Mouse (Mus musculus): ENCODE measurements around the gene Acot6. TPM values are rescaled to one million over a fixed set of nuclear protein-coding genes. Genes with fewer than 3 reads are reported as not detected.
"Not testable (repeated sequence)": the region's sequence is repeated elsewhere in the genome, so short reads cannot be mapped to it uniquely, and the experiment has no call there.

Acot6 gene
- 1 to 10 TPM; 2.4 to 2.6 TPM for total RNA-seq (2021)
- long read RNA-seq, experiment 1, partial matches to known transcripts: 0 of 2 reads
- long read RNA-seq, experiment 1, other reads (novel, unspliced or antisense): 1 of 2 reads
- long read RNA-seq, experiment 2, partial matches to known transcripts: 0 of 4 reads
- long read RNA-seq, experiment 2, other reads (novel, unspliced or antisense): 1 of 4 reads

- intact Hi-C loops (cut with DNase I; ENCODE audit: low total_unique reads): not testable (repeated sequence)
- peak; percentile 41 for DNase-seq
Observed at GRCm38 (mm10) chr12:84100604-84101492, at the start of gene Acot6. Gene Acot6, plus strand, starts transcription at chr12:84100654.

DNA sequence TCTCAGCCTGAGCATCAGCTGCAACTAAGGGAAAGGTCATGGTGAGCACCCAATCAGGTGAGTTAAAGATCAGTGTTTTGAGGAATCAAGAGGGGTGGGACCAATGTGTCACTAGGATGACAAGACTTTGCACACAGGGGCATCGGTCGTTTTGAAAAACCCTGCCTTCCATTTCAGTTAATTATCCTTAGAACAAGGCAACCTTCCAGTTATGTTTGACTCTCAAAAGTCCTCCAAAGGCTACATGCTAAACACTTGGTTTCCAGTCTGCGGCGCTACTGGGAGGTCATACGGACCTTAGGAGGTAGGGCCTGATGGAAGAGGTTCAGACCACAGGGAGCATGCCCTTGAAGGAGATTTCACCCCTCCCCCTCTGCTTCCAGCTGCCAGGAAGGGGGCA, 49.7 kb upstream of the Acot6 start:
- intact Hi-C loops (cut with DNase I; ENCODE audit: low total_unique reads): not testable (repeated sequence)

GRCm38 (mm10) chr12:84051937-84052474, 48.4 kb upstream of the Acot6 start, which contains the start of gene Acot3:
Gene Acot3, plus strand, starts transcription at chr12:84052144.
- intact Hi-C loops (cut with DNase I; ENCODE audit: low total_unique reads): no loop called here

More for the DNA sequence above, 49.7 kb upstream of the Acot6 start:
- not testable (repeated sequence) for DNase-seq

DNA sequence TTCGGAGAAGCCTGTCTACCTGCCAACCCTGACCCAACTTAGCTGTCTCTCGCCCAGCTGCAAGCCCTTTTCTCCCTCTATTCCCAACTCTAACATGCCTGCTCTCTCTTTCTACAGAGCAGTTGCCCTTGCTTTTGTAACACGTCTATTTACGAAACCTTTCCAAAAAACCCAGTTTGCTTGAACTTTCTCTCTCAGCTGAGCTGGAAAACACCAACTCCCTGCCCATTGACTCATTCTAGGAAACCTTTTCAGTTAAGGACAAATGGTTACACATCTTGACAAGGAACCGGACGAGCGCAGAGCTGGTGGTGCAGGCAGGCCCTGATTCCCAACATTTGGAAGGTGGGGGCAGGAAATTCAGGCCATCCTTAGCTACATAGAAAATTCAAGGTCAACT, 47.8 kb upstream of the Acot6 start:
- intact Hi-C loops (cut with DNase I; ENCODE audit: low total_unique reads): no loop called here
- no peak for DNase-seq

More at GRCm38 (mm10) chr12:84051937-84052474, 48.4 kb upstream of the Acot6 start, which contains the start of gene Acot3:
- no peak for DNase-seq

GRCm38 (mm10) chr12:84053173-84053572, 47.3 kb upstream of the Acot6 start:
- DNase-seq: no peak
- intact Hi-C loops (cut with DNase I; ENCODE audit: low total_unique reads): no loop called here

- intact Hi-C loops (cut with DNase I; ENCODE audit: low total_unique reads): no loop called here
- DNase-seq: no peak
Observed at GRCm38 (mm10) chr12:84053679-84054391, 46.6 kb upstream of the Acot6 start.

- DNase-seq: no peak
- intact Hi-C loops (cut with DNase I; ENCODE audit: low total_unique reads): loop anchor here (5.0 kb wide), 1 partner anchor 89 kb away; no protein-coding TSS in a partner anchor
Observed at GRCm38 (mm10) chr12:84060946-84061345, 39.5 kb upstream of the Acot6 start.

GRCm38 (mm10) chr12:84062336-84062735, 38.1 kb upstream of the Acot6 start:
- no peak for DNase-seq
- intact Hi-C loops (cut with DNase I; ENCODE audit: low total_unique reads): loop anchor here (5.0 kb wide), 1 partner anchor 90 kb away; no protein-coding TSS in a partner anchor

DNA sequence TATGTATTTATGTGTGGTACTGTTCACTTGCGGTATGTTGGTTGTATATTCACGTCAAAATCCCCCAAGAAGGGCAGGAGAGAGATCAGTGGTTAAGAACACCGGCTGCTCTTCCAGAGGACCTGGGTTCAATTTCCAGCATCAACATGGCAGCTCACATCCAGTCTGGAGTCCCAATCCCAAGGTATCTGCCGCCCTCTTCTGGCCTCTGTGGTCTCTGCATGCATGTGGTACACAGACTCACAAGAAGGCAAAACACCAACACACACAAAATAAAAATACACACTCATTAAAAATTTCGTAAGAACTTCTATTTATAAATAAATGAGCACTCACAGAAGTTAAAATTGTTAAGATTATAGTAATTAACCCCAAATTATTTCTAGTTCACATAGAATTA, 37.2 kb upstream of the Acot6 start:
- no peak for DNase-seq
- intact Hi-C loops (cut with DNase I; ENCODE audit: low total_unique reads): loop anchor here (5.0 kb wide), 1 partner anchor 91 kb away; no protein-coding TSS in a partner anchor

DNA sequence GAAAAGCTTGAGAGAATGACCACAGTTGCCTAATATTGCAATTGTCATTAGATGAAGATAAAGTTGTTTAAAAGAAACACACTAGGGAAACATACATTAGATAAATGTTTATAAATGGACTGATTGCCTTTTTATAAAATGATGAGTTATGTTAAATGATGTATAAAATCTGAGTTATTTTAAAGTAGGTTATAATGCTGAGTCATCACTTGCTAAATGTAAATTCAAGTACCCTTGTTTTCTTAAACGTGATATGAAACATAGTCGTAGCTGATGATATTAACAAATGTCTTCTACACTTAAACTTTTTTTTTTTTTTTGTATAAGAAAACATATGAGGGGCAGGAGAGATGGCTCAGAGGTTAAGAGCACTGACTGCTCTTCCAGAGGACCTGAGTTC, 36.6 kb upstream of the Acot6 start:
- intact Hi-C loops (cut with DNase I; ENCODE audit: low total_unique reads): loop anchor here (5.0 kb wide), 1 partner anchor 92 kb away; no protein-coding TSS in a partner anchor
- no peak for DNase-seq

- intact Hi-C loops (cut with DNase I; ENCODE audit: low total_unique reads): loop anchor here (5.0 kb wide), 1 partner anchor 92 kb away; no protein-coding TSS in a partner anchor
- DNase-seq: no peak
Observed at GRCm38 (mm10) chr12:84064621-84065020, 35.8 kb upstream of the Acot6 start.

DNA sequence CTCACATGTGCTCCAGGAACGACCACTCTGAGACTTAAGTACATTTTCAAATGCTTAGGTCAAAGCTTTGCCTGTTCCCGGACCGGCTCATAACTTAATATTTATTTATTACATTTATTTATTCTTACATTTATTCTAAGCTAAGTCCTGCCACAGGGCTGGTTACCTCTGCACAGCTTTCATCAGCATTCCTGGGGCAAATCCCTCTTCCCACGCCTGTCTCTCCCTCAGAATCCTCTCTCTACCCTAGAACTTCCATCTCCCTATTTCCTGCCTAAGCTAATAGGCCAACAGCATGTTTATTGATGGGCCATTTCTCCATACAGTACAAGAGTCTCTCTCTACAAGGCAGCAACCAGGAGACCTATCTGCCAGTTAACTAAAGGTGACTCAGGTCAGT, 32.7 kb upstream of the Acot6 start:
- intact Hi-C loops (cut with DNase I; ENCODE audit: low total_unique reads): no loop called here
- DNase-seq: no peak

DNA sequence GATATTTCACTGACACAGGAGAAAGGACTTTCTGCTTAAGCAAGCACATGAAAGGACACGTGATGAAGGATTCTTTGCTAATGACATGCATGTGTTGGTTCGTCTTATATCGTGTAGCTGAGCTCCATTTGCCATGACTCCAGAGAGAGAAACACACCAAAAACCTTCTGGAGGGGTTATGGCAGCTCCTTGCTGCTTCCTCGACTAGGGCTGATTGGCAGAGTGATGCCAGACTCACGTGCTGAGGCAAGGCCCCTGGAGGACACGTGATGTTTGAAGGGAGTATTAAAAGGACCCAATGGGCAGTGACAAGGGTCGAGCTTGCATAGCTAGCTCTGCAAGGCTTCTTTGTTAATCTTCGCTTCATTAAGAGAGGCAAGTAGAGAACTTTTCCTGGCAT, 32.2 kb upstream of the Acot6 start:
- intact Hi-C loops (cut with DNase I; ENCODE audit: low total_unique reads): no loop called here
- no peak for DNase-seq

DNA sequence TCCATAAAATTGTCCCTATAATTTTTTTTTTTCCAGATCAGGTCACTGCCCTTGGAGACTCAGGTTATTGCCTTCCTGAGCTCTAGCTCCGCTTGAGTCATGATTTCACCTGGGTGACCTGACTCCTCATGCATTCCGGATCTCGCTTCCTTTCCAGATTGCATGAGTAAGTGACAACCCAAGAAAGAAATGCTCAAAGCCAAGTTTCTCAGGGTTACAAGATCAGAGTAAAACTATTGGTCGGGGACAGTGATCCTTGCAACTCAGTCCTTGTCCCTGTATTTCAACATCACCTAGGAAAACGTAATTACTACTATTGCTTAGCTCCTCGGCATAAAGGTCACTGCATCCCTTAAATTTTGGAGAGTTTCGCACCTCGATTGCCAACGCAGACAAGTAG, 31.5 kb upstream of the Acot6 start, which contains the start of gene Acot5:
Gene Acot5 (plus strand): TSS at position 340 of the 400 bp plus-strand sequence.
- intact Hi-C loops (cut with DNase I; ENCODE audit: low total_unique reads): no loop called here
- no peak for DNase-seq

DNA sequence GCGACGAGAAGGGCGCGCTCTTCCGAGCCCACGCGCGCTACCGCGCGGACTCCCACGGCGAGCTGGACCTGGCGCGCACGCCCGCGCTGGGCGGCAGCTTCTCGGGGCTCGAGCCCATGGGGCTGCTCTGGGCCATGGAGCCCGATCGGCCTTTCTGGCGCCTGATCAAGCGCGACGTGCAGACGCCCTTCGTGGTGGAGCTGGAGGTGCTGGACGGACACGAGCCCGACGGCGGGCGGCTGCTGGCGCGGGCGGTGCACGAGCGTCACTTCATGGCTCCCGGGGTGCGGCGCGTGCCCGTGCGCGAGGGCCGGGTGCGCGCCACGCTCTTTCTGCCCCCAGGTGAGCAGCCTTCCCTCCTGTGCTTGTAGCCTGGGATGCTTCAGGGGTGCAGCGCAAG, 30.9 kb upstream of the Acot6 start:
- intact Hi-C loops (cut with DNase I; ENCODE audit: low total_unique reads): not testable (repeated sequence)

GRCm38 (mm10) chr12:84071696-84072095, 28.8 kb upstream of the Acot6 start:
- intact Hi-C loops (cut with DNase I; ENCODE audit: low total_unique reads): no loop called here
- DNase-seq: no peak

More for the DNA sequence above, 30.9 kb upstream of the Acot6 start:
- DNase-seq: peak; percentile 13

GRCm38 (mm10) chr12:84077371-84077990, 23.0 kb upstream of the Acot6 start:
- no peak for DNase-seq
- intact Hi-C loops (cut with DNase I; ENCODE audit: low total_unique reads): no loop called here

DNA sequence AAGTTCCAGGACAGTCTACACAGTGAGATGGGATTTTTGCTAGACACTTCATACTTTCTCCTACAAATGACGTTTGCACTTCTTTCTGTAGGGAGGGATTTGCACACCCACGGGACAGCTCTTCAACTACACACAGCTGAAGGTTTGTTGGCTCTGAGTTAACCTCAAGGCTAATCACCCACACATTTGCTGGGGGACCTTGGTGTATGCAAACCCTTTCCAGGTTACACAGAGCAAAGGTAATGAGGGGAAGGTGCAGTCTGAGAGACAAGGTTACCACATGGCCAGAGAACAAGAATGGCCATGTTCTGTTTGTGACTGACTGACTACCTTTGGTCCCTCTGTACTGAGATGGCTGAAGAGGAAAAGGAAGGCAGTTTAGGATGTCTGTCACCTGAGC, 16.6 kb upstream of the Acot6 start:
- no peak for DNase-seq
- intact Hi-C loops (cut with DNase I; ENCODE audit: low total_unique reads): no loop called here

DNA sequence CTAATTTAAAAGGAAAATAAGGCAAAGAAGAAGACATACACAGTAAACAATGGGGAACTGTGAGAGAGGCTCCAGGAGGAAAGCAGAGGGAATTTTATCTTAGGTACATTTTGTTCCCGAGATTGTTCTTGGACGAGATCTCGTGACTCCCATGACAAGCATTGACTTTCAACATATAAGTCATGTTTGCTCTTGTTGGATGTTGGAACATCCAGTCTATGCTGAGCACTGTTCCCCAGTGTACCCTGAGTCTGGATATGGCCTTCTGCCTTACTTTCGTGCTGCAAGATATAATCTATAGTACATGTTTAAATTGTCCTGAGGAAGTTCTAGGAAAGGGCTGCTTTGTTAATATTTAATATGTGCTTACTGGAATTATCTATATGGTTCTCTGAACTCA, 15.9 kb upstream of the Acot6 start:
- intact Hi-C loops (cut with DNase I; ENCODE audit: low total_unique reads): no loop called here

More for the DNA sequence above, 15.9 kb upstream of the Acot6 start:
- DNase-seq: no peak
